Mouse (Mus musculus): ENCODE data around the gene Yes1. TPM values are rescaled to one million over a fixed set of nuclear protein-coding genes. Genes with fewer than 3 reads are reported as not detected.
"Not testable (repeated sequence)": the region's sequence is repeated elsewhere in the genome, so short reads cannot be mapped to it uniquely, and the experiment has no call there.

The Yes1 gene
- 3.1 and 3.6 TPM in 2 replicates for total RNA-seq (2017)

DNA sequence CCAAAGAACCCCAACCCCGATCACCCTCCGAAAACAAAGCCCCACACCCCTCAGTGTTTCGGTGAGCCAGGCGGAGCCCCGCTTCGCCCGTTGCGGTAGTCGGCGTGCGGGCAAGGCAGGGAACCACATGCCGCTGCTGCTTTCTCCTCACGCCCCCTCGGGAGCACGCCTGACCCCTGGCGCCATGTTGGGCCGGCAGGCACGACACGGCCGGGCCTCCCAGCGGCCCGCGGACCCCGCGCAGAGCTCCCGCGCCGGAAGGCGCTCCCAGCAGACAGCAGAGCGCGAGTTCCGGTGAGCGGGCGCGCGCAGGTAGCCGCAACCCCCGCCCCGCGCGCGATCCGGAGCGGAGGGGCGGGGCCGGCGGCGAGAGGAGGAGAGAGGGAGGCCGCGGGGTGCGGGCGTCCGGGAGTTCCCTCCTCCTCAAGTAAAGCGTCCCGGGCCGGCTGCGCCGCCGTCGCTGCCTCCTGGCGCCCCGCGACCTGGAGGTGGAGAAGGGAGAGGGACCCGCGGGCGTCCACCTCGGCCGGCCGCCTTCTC, at the start of gene Yes1:
Gene Yes1 (plus strand): TSS at position 371 of the 540 bp plus-strand sequence.
- ATAC-seq (ENCODE audit: extremely low read depth, insufficient number of reproducible peaks, low FRiP score, poor library complexity, severe bottlenecking) = peak; percentile 56; the same call in 1 of the 2 replicates

DNA sequence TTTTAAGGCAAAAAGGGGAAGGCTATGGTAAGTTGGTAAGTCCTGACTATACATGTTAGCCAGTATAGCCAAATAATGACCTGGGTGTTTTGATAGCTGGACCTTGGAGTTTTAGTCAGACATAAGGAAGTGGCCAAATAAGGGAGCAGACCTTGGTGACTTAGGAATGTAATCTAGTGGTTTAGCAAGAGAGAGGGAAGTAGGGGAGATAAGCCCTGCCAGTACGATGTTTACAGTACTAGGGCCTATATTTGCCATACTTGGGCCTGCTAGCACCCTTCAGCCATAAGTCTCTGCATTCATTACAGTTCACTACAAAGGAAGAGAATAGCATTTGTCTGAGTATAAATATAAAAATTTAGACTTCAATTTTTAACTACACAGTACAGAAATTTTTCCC, 46.3 kb upstream of the Yes1 start:
- ATAC-seq (ENCODE audit: extremely low read depth, insufficient number of reproducible peaks, low FRiP score, poor library complexity, severe bottlenecking) = no peak

DNA sequence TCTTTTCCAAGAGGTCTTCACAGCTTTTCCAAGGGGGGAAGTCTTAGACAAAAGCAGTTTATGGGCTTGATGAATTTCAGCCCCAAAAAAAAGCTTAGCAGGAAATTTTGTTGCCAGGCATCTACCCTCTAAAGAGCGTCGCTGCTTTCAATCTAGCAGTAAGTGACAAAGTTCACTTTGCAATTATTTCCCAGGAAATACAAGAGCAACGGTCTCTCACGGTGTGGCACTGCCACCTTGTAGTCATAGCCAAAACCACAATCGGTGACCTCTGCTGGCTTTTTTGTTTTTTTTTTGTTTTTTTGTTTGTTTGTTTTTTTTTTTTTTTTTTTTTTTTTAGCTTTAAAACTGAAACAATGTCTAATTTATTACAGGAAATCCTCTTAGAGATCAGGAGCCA, 39.2 kb upstream of the Yes1 start:
- no peak for ATAC-seq (ENCODE audit: extremely low read depth, insufficient number of reproducible peaks, low FRiP score, poor library complexity, severe bottlenecking)

DNA sequence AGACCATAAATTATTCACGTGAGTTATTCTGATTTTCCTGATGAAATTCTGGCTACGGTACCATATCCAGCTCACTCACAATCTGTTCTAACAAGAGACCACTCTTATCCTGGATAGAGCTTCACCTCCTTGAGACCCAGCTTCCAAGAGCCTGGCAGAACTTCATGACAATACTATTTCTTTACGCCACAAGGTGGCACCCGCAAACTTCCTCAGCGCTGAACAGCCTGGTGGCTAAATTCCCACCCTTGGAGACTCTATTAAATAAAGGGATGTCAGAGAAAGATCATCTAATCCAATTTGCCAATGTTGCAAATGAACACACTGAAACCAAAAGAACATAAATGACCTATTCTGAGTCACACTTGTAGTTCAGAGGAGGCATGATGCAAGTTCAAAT, 22.8 kb upstream of the Yes1 start:
- no peak for ATAC-seq (ENCODE audit: extremely low read depth, insufficient number of reproducible peaks, low FRiP score, poor library complexity, severe bottlenecking)

DNA sequence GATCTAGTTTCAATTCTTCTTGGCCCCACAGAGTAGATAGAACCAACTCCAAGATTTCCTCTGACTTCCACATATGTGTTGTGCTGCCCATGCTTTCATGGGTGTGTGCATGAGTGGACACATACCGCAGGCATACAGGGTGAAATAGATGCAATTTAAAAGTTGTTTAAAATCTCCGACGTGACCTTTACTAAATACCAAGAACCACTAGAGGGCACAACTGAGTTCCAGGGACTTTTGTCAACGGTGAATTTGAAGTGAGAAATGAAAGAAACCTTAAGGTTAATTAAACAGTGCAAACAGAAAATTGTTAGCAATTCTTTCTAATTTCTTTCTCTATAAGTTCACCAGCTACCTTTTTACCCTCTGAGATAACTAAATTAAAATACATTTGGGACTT, 17.2 kb upstream of the Yes1 start:
- ATAC-seq (ENCODE audit: extremely low read depth, insufficient number of reproducible peaks, low FRiP score, poor library complexity, severe bottlenecking) = 0 out of 2 replicates have a peak, but pooled peaks have one; percentile 16

DNA sequence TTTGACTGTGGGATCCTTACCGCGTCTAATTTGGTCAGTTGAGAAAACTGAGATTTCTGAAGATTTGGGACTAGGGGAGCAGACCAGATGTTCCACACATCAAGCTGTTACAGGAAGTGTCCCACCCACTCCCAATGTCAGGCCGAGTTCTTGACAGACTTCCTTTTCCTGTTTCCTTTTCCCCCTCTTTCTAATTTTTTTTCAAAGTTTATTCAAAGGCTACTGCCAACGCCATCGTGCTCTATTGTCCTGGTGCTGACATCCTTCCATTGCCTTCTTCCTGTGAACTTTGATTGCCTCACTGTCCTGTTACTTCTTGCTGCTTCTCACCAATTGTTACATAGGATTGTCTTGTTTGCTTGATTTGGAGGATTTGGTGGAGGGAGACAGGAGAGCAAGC, 16.6 kb upstream of the Yes1 start:
- no peak for ATAC-seq (ENCODE audit: extremely low read depth, insufficient number of reproducible peaks, low FRiP score, poor library complexity, severe bottlenecking)

DNA sequence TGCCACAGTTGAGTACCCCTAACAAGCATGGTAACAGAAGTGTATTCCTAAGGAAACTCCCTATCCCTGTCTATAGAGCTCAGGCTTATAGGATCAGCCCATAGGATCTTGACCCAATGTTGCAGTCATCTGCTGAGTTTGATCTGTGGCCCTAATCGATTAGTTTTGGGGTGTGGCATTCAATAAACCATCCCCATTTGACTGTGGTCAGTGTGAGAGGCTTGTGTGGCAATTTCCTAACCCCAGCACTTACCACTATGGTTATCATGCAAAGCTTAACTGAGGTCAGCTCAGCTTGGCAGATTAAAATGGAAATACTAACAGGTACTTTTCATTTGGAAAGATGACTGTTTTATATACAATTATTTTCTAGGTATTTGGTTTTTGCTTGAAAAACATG, 5.1 kb upstream of the Yes1 start:
- no peak for ATAC-seq (ENCODE audit: extremely low read depth, insufficient number of reproducible peaks, low FRiP score, poor library complexity, severe bottlenecking)

DNA sequence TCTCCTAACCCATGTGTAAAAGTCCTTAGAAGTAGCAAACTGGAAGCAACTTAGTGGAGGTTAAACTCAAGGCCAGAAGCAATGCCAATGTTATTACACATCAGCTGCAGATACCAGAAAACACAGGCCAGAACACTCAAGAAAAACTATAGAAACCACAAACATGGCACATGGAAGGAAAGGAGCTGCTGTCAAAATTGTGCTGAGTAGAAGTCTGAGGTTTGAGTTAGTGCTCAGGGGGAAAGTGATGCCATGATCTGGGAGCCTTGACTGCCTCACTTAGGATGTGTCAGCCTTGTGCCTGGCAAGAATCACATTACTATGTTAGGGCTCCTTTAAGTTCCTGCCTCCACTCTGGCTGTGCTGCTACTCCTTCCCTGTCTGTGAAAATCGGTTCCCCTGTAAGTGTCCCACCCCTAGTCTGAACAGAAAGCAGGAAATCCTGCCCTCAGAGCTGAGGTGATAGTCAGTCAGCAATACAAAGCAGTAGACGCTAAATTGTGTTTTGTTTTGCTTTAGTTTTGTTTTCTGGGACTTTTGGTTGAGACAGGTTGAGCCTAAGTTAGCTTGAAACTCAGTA, 3.1 kb upstream of the Yes1 start:
- ATAC-seq (ENCODE audit: extremely low read depth, insufficient number of reproducible peaks, low FRiP score, poor library complexity, severe bottlenecking) = no peak

DNA sequence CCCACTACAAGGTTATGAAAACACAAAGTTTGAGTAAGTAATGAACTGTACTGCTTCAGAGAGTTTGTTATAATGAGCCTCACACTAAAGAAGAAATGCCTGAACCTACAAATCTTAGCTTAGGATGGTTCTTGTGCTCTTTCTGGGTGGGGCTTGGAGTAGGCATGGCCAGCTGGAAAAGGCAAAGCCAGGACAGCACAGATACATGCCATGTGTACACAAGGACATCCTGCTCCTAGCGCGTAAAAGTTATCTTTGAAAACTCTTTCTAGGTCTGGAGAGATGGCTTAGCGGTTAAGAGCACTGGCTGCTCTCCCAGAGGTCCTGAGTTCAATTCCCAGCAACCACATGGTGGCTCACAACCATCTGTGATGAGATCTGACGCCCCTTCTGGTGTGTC, 2.5 kb upstream of the Yes1 start:
- ATAC-seq (ENCODE audit: extremely low read depth, insufficient number of reproducible peaks, low FRiP score, poor library complexity, severe bottlenecking) = no peak

DNA sequence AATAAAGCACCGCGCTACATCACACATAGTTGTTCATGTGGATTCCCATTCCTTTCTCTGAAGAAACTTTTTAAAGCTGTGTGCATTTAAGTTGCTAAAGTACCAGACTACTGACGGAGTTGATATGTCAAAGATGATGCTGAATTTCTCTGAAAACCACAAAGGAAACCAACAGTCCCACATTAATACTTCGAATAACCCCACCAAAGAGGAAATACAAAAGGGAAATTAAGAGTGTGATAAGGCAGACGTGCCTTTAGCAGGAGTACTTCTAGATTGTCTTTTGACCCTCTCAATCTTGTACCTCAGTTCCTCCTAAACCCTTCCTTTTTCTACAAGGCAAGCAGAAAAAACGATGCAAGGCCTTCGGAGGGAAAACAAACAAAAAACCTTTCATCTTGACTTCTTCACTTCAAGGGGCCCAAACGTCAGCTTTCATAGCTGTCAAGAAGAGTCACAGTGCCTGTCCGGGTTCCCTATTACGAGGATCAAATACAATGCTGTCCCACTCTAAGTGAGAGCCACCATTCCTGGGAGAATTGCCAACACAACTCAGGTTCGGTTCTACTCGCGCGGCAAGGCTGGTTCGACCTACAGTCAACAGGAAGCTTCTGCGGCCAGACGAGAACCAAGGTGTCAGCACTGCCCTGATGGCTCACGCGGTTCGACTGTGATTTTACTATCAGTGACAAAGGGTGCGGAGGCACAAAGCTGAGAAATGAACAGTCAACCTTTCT, 739 bp upstream of the Yes1 start:
- ATAC-seq (ENCODE audit: extremely low read depth, insufficient number of reproducible peaks, low FRiP score, poor library complexity, severe bottlenecking) = peak; percentile 33; the same call in 1 of the 2 replicates

DNA sequence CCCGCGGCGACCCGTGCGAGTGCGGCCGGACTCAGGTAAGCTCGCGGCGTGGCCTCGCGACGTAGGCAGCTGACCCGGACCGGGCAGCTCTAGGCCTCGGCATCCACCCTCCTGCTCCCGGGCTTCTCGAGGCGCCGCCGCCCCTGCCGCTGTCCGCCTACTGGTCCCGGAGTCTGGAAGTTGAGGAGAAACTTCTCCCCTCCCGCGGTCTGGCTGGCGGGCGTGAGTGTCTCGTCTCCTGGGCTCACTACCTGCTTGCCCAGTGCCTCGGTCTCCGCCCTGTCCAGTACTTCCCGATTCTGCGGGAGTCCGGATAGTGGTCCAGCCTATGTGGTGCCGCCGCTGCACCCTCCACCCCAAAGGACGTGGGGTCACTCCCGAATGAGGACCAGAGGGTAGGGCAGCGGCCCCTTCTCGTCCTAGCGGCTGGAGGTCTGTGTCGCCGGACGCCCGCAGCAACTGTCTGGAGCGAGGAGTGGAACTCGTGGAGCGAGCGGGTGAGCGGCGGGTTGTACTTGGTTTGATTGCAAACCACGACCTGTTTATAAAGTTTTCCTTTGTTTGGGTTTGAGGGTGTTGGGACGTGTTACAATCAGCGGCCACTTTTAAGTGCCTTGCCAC, 480 bp downstream of the Yes1 start:
- ATAC-seq (ENCODE audit: extremely low read depth, insufficient number of reproducible peaks, low FRiP score, poor library complexity, severe bottlenecking) = peak; percentile 20; the same call in 1 of the 2 replicates

DNA sequence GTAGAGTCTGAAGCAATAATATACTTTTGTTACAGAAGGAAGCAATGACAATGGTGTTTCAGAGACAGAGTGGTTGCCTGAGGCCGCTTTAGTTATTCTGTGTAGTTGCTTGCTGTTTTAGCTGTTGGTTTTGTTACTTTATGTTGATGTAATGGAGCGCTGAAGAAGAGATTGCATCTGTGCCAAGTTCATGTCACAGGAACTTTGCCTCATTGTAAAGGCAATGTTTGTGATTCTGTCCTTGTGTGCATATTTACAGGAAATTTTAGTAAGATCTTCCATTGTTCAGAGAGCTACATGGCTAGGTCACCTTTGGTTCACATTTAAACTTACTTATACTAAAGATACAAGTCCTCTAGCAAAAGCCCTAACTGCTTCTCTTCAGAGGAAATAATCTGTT, 3.3 kb downstream of the Yes1 start:
- ATAC-seq (ENCODE audit: extremely low read depth, insufficient number of reproducible peaks, low FRiP score, poor library complexity, severe bottlenecking) = no peak

DNA sequence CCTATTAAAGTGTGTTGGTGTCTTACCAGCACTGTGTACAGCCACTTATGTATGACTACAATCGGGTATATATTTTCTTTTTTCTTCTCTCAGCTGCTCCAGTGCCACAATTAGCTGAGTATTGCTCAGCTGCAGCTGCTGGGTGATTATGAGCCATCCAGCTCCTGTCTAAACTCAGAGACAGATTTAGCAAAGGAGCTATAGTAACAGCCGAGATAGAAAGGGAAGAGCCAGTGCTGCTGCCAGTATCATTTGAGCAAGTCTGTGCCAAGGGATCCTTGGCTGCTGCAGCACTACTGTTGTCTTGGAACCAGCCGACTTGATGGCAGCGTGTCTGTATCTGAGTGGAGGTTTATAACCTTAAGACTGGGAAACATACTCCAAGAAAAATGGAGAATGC, 3.7 kb downstream of the Yes1 start:
- no peak for ATAC-seq (ENCODE audit: extremely low read depth, insufficient number of reproducible peaks, low FRiP score, poor library complexity, severe bottlenecking)

DNA sequence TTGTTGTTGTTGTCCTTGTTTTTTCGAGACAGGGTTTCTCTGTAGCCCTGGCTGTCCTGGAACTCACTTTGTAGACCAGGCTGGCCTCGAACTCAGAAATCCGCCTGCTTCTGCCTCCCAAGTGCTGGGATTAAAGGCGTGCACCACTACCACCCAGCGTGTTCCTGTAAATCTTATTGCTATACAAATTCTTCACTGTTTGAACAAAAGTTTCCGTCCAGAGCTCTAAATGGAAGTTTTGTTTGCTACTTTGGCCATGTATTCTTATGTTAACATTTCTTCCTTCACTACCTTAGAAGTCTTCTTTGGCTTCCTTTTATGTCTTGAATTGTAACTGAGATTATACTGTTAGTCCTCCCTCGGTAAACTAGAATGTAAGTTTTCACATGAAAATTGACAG, 5.5 kb downstream of the Yes1 start:
- not testable (repeated sequence) for ATAC-seq (ENCODE audit: extremely low read depth, insufficient number of reproducible peaks, low FRiP score, poor library complexity, severe bottlenecking)

DNA sequence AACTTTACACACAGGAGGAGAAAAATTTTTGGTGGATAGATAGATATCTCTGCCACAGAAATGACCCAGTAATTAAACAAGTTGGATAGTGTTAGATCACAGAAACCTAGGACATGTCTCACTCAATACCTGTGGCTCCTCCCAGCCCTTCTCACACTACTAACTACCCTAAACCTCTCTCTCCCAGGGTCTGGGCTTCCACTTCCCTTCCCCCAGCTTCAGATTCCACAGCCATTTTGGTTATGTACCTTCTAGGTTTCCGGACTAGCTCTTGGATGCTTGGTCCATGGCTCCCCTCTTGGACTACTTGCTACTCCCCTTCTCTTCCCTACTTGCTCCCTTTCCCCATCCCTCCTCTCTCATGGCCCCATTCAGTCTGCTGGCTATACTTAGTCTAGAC, 6.9 kb downstream of the Yes1 start:
- ATAC-seq (ENCODE audit: extremely low read depth, insufficient number of reproducible peaks, low FRiP score, poor library complexity, severe bottlenecking) = no peak

DNA sequence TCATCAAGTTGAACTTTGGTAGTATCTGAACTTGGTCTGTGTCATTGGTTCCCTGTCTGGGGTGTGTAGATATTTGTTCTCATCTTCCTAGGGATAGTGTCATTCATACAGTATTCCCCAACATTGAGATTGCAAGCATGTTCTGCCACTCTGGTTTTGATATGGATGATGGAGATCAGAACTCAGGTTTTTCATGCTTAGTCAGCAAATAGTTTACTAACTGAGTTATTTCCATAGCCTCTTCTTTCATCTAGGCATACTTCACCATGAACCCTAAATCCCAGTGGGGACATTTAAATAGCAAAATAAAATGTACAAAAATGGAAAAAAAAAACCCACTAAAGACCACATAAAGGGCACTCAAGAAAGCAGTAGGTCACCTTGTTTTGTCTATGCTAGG, 12.7 kb downstream of the Yes1 start:
- no peak for ATAC-seq (ENCODE audit: extremely low read depth, insufficient number of reproducible peaks, low FRiP score, poor library complexity, severe bottlenecking)

DNA sequence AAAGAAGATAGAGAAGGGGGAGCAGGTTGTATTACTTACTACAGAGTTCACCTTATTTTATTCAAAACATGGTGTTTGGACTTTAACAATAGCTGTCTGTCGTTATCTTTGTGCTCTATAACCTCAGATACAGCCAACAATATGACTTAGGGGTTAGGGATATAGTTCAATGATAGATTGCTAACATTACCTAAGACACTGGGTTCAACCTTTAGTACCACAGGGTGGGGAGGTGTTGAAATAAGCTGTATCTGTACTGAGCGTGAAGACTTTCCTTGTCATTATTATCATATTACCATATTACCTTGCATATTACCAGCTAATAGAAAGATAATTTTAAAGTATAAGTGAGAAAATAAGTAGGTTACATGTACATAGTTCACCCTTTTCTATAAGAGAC, 13.8 kb downstream of the Yes1 start:
- ATAC-seq (ENCODE audit: extremely low read depth, insufficient number of reproducible peaks, low FRiP score, poor library complexity, severe bottlenecking) = no peak

DNA sequence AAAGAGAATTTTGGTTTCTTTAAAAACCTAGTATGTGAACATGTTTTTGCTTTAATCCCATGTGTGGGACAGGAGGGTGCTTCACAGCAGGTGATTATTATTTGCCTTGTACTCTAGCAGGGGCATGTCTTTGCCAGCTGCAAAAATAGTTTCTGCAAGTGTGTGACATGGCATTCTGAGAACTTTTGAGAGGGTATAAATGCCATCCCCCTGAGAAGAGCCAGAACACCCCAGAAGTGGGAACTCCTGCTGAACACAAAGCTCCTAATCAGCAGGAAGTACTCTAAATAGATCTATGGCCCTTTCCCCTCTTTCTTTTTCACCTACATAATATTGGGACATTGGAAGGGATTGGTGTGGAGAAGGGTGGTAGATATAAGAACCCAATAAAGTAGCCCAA, 22.2 kb downstream of the Yes1 start:
- ATAC-seq (ENCODE audit: extremely low read depth, insufficient number of reproducible peaks, low FRiP score, poor library complexity, severe bottlenecking) = no peak

DNA sequence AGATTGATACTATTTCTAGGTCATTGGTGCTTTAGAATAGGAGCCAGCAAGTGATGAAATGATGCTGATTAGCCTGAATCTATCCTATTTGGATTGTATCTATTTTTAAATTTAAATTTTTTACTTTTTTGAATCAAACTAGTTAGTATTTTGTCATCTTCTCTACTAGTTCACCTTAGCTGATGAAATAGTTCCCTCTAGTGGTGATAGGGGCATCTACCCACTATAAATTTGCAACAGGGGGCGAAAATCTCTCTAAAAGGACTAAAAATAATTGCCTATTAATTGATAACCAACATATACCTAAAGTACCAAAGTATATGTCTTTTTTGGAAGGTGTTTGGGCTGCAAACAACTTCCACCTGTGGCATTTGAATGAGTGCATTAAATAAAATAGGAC, 46.4 kb downstream of the Yes1 start:
- ATAC-seq (ENCODE audit: extremely low read depth, insufficient number of reproducible peaks, low FRiP score, poor library complexity, severe bottlenecking) = no peak

DNA sequence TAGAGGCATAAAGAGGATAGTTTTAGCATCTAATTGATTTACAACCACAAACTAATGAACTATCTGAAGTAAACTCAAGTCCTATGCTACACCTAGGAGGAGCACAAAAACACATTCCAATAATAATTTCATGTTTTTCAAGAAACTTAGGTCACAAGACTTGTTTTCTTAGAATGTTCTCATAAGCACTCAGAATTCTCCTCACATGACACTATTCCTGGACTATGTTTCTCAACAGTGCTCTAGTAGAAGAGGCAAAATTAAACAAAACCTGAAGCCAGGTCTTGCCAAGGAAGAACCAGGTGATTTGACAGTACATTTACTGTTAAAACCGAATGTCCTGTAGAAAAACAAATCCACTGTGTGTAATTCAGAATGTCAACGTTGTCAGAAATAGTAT, 71.5 kb downstream of the Yes1 start:
- no peak for ATAC-seq (ENCODE audit: extremely low read depth, insufficient number of reproducible peaks, low FRiP score, poor library complexity, severe bottlenecking)

All from neutrophil, adult 5-6 weeks (primary cell).